Mouse (Mus musculus) gastrocnemius, postnatal 36 days (tissue): Measurements from ENCODE around the gene Gm13757. TPM values are rescaled to one million over a fixed set of nuclear protein-coding genes. Genes with fewer than 3 reads are reported as not detected.
"Not testable (repeated sequence)": the region's sequence is repeated elsewhere in the genome, so short reads cannot be mapped to it uniquely, and the experiment has no call there.

Source experiments
- DNase-seq, 2 experiments: peaks; one replicate each; pipeline ENCODE4 v3.0.0; 2022
- intact Hi-C: fragments of 180-260 bp; cut with DNase I; formaldehyde crosslinking; loops from one replicate; pipeline ENCODE4 v1.15.1; 2025
- long read RNA-seq, 2 experiments: library from polyadenylated mRNA; stranded (forward); transcript quantifications; one replicate each; pipeline ENCODE4 v2.0.0; 2021
- total RNA-seq, 2 experiments: library from RNA; stranded (reverse); gene quantifications; 2 replicates each; pipeline ENCODE4 v1.2.3; 2021

The Gm13757 gene
- total RNA-seq = not detected
- long read RNA-seq, experiment 1 = 0 reads
- long read RNA-seq, experiment 2 = 0 reads

DNA sequence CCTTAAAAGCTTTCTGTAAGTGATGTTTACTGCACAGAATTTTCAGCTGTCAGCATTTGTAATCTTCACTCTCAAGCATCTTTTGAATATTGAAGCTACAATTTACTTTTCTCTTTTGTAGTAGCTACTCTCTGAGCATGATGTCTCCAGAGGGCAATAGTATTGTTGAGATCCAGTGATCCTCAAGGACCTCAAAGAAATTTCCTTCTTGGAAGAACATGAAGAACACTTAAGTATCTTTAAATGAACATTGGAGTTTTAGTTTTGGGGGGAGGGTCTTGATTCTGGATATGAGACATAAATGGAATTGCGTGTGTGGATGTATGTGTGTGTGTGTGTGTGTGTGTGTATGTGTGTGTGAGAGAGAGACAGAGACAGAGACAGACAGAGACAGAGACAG is at the start of gene Gm13757:
TSS of gene Gm13757 (minus strand) at position 101 of the 400 bp plus-strand sequence.
- no peak for DNase-seq
- intact Hi-C loops = no loop called here

DNA sequence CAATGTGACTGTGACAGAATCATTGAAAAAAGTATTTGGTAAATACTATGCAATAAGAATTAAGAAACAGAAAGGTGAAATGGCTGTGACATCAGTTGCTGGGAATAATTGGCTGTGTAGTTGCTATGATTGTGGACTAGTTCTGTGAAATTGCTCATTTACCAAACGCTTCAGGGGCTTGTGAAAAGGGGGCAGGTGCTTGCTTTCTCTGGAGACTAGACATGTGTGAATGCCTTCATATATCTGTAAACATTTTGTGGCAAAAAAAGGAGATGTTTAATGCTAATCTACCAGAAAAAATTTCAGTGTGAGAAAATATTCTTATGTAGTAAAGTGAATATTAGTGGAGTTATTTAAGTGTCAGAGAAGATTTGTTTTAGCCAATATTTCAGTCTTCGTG is 44.1 kb upstream of the Gm13757 start, which contains the start of gene Olfr1185-ps1:
TSS of gene Olfr1185-ps1 (plus strand) at position 301 of the 400 bp plus-strand sequence.
- no peak for DNase-seq
- intact Hi-C loops = no loop called here

GRCm38 (mm10) chr2:88483298-88483697 is 34.4 kb upstream of the Gm13757 start, which contains the start of gene Olfr1184:
Gene Olfr1184, plus strand, starts transcription at chr2:88483598.
- DNase-seq = no peak
- intact Hi-C loops = no loop called here

GRCm38 (mm10) chr2:88454567-88454966 is 5.6 kb upstream of the Gm13757 start, which contains the start of gene Olfr1183:
Gene Olfr1183, plus strand, starts transcription at chr2:88454867.
- intact Hi-C loops, DNase-seq: not testable (repeated sequence)

DNA sequence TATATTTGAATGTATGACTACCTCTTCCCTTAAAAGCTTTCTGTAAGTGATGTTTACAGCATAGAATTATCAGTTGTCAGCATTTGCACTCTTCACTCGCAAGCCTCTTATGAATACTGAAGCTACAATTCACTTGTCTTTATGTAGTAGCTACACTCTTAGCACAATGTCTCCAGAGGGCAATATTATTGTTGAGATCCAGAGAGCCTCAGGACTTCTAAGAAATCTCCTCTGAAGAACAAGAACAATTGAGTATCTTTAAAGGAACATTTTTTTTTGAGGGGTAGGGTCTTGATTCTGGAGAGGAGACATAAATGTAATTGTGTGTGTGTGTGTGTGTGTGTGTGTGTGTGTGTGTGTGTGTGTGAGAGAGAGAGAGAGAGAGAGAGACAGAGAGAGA is 22.9 kb downstream of the Gm13757 start, which contains the start of gene Olfr1181:
TSS of gene Olfr1181 (minus strand) at position 101 of the 400 bp plus-strand sequence.
- no peak for DNase-seq

GRCm38 (mm10) chr2:88419051-88419450 is 29.9 kb downstream of the Gm13757 start, which contains the start of gene Olfr1180:
Gene Olfr1180, minus strand, starts transcription at chr2:88419151.
- DNase-seq = no peak
- intact Hi-C loops = no loop called here

More for the DNA sequence above, 22.9 kb downstream of the Gm13757 start, which contains the start of gene Olfr1181:
- intact Hi-C loops = no loop called here

DNA sequence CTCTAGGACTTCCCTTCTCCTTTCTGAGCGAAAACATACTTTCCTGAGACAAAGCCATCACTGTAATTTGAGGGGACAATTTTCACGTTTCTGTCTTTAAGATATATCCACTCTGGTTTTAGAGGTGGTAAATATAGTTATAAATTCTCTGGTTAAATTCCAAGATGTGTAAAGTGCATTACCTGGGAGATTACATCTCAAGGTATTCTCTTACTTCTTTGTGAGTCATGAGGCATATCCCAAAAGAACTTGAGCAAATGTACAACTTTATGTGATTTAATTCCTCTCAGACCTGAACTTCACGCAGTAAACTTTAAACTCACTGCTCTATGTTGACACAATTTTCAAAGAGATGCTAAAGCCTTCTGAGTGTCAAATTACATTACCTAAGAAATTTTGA is 42.6 kb downstream of the Gm13757 start, which contains the start of gene Olfr1179:
TSS of gene Olfr1179 (minus strand) at position 101 of the 400 bp plus-strand sequence.
- DNase-seq = no peak
- intact Hi-C loops = no loop called here

Other genes starting within 250 kb of the Gm13757 start
- gene Olfr1170, start 220.8 kb downstream of the Gm13757 start, total RNA-seq = not detected
- not detected for gene Olfr1173, start 169.3 kb downstream of the Gm13757 start, total RNA-seq
- gene Olfr1174-ps, start 134.0 kb downstream of the Gm13757 start, total RNA-seq = not detected
- not detected for gene Olfr1175-ps, start 121.9 kb downstream of the Gm13757 start, total RNA-seq
- gene Olfr1176, start 112.4 kb downstream of the Gm13757 start, total RNA-seq = not detected
- not detected for gene Olfr1177-ps, start 102.6 kb downstream of the Gm13757 start, total RNA-seq
- gene Olfr1178, start 62.1 kb downstream of the Gm13757 start, total RNA-seq = not detected
- gene Olfr1179, start 42.7 kb downstream of the Gm13757 start, total RNA-seq = not detected
- not detected for gene Olfr1180, start 30.0 kb downstream of the Gm13757 start, total RNA-seq
- gene Olfr1181, start 23.0 kb downstream of the Gm13757 start, total RNA-seq = not detected
- not detected for gene Olfr1183, start 5.7 kb upstream of the Gm13757 start, total RNA-seq
- gene Olfr1184, start 34.5 kb upstream of the Gm13757 start, total RNA-seq = not detected
- not detected for gene Olfr1185-ps1, start 44.2 kb upstream of the Gm13757 start, total RNA-seq
- gene Olfr1186, start 69.4 kb upstream of the Gm13757 start, total RNA-seq = not detected
- not detected for gene Olfr1188, start 107.8 kb upstream of the Gm13757 start, total RNA-seq
- not detected for gene Olfr1189, start 137.3 kb upstream of the Gm13757 start, total RNA-seq
- gene Olfr1191-ps1, start 191.4 kb upstream of the Gm13757 start, total RNA-seq = not detected
- gene Olfr1192-ps1, start 199.4 kb upstream of the Gm13757 start, total RNA-seq = not detected
- gene Olfr1193, start 226.5 kb upstream of the Gm13757 start, total RNA-seq = not detected
- gene Olfr1195, start 240.1 kb upstream of the Gm13757 start, total RNA-seq = not detected